Comparison of ENCODE assay signal across 9 mouse cellular contexts in genomic region chr5:36465889-36466288, GRCm38 (mm10). TPM values are rescaled to one million over a fixed set of nuclear protein-coding genes. Genes with fewer than 3 reads are reported as not detected.
A peak's percentile ranks its signal among the peaks of the same experiment; 100 is the strongest.
DNase-seq lines count a peak whose midpoint lies in the region; ATAC-seq and TF ChIP-seq lines count a peak whose summit lies in the region.
"Had no signal": no experiment of that assay in that cellular context is flagged by ENCODE, and none has a peak within 500 bp of the region (broad histone marks: within the 10 kb centered on the region; RNA-seq: fewer than 3 reads in every experiment).

No protein-coding gene starts in this region.

- no peaks in the 10 kb centered on the region for H3K27me3 ChIP-seq in kidney, adult 2 months (replicated peaks; ENCODE audit: control insufficient read depth, insufficient read depth, low read length)
- no peaks in the 10 kb centered on the region for H3K27me3 ChIP-seq in hindbrain, embryonic 13.5 days
- no peaks in the 10 kb centered on the region for H3K27me3 ChIP-seq in midbrain, embryonic 14.5 days (ENCODE audit: control insufficient read depth, insufficient read depth, low read length)

- no peak for DNase-seq in kidney, adult 2 months
- no peak for DNase-seq in kidney, postnatal 10 days
- DNase-seq in T-cell, adult 2 months (ENCODE audit: low spot score), result peak; percentile 12
- no peak for DNase-seq in midbrain, embryonic 14.5 days
- no peak for DNase-seq in spleen, postnatal 4 days (ENCODE audit: low spot score in 2 of 2)
- DNase-seq in adrenal gland, postnatal 25 days, result no peak
- DNase-seq in kidney, adult 18-20 months, result no peak
- DNase-seq: thymus, postnatal 4 days had no signal

- no peak for ATAC-seq in hindbrain, embryonic 13.5 days (ENCODE audit: low FRiP score)
- no peak for ATAC-seq in midbrain, embryonic 14.5 days (ENCODE audit: low FRiP score, low TSS enrichment)

- H3K36me3 ChIP-seq in kidney, adult 2 months (ENCODE audit: control insufficient read depth, insufficient read depth, low read length), result peaks cover 6% of the 10 kb centered on the region; the same call in 1 of the 2 replicates
- H3K36me3 ChIP-seq in hindbrain, embryonic 13.5 days, result peaks cover 20% of the 10 kb centered on the region
- H3K36me3 ChIP-seq in midbrain, embryonic 14.5 days (ENCODE audit: control insufficient read depth, insufficient read depth, low read length), result peaks cover 20% of the 10 kb centered on the region

- H3K9ac ChIP-seq in hindbrain, embryonic 13.5 days, result peak overlapping the region; percentile 91
- peak overlapping the region; percentile 85 for H3K9ac ChIP-seq in midbrain, embryonic 14.5 days (replicated peaks; ENCODE audit: low read length)

- H3K9me3 ChIP-seq in hindbrain, embryonic 13.5 days, result no peaks in the 10 kb centered on the region
- H3K9me3 ChIP-seq in midbrain, embryonic 14.5 days (ENCODE audit: control insufficient read depth, low read length), result no peaks in the 10 kb centered on the region

- peak overlapping the region; percentile 99 for H3K4me2 ChIP-seq in hindbrain, embryonic 13.5 days
- peak overlapping the region; percentile 98 for H3K4me2 ChIP-seq in midbrain, embryonic 14.5 days (ENCODE audit: low read length)

- no peak for TF ChIP-seq POLR2A in kidney, adult 2 months (IDR thresholded peaks at IDR 0.05; ENCODE audit: low read depth, low read length)

- H3K27ac ChIP-seq in kidney, adult 2 months (ENCODE audit: insufficient read depth, low read depth, low read length), result peak overlapping the region; percentile 70
- no peak overlapping the region; the same call in 1 of the 2 replicates for H3K27ac ChIP-seq in hindbrain, embryonic 13.5 days
- no peak overlapping the region for H3K27ac ChIP-seq in midbrain, embryonic 14.5 days (replicated peaks; ENCODE audit: low read depth, low read length)

- TF ChIP-seq CTCF in kidney, adult 2 months (conservative IDR thresholded peaks at IDR 0.05; ENCODE audit: insufficient read depth, insufficient read length, low read depth, low read length), result no peak

- H3K4me3 ChIP-seq in kidney, adult 2 months (ENCODE audit: insufficient read depth, low read depth, low read length), result peak overlapping the region; percentile 89
- H3K4me3 ChIP-seq in hindbrain, embryonic 13.5 days, result peak overlapping the region; percentile 93
- peak overlapping the region; percentile 98 for H3K4me3 ChIP-seq in midbrain, embryonic 14.5 days (replicated peaks; ENCODE audit: low read depth, low read length)

- WGBS in kidney, adult 2 months, result 6% methylated on average over 8 of the region's 8 CpGs
- WGBS in hindbrain, embryonic 13.5 days, result 31% methylated on average over 8 of the region's 8 CpGs
- WGBS in midbrain, embryonic 14.5 days, result 33% methylated on average over 8 of the region's 8 CpGs

- H3K4me1 ChIP-seq in kidney, adult 2 months (ENCODE audit: control insufficient read depth, insufficient read depth, low read length), result peaks cover 22% of the 10 kb centered on the region; the same call in 1 of the 2 replicates
- H3K4me1 ChIP-seq in hindbrain, embryonic 13.5 days (replicated peaks), result peaks cover 24% of the 10 kb centered on the region
- peaks cover 8% of the 10 kb centered on the region for H3K4me1 ChIP-seq in midbrain, embryonic 14.5 days (ENCODE audit: control insufficient read depth, insufficient read depth, low read length)

RNA-seq across cellular contexts. Expression of gene Grpel1, which starts 1.1 kb away (rescaled TPM):
- 30.5 and 38.4 TPM in 2 replicates for polyA plus RNA-seq in kidney, adult 2 months (2012; rRNA removed)
- polyA plus RNA-seq in hindbrain, embryonic 13.5 days (2015; fragmentation: Nextera tagmentation; extraction: Ambion mirVana), result 45.4 and 45.6 TPM in 2 replicates
- polyA plus RNA-seq in midbrain, embryonic 14.5 days (2014; fragmentation: Nextera tagmentation; extraction: Ambion mirVana), result 45.4 and 46.6 TPM in 2 replicates
- 68.9 and 70.2 TPM in 2 replicates for total RNA-seq in adrenal gland, postnatal 25 days (2021)

RNA-seq across cellular contexts. Expression of gene Tada2b, which starts 18.2 kb away (rescaled TPM):
- 17.0 and 18.7 TPM in 2 replicates for polyA plus RNA-seq in kidney, adult 2 months (2012; rRNA removed)
- polyA plus RNA-seq in hindbrain, embryonic 13.5 days (2015; fragmentation: Nextera tagmentation; extraction: Ambion mirVana), result 2.7 and 2.8 TPM in 2 replicates
- polyA plus RNA-seq in midbrain, embryonic 14.5 days (2014; fragmentation: Nextera tagmentation; extraction: Ambion mirVana), result 7.0 and 7.1 TPM in 2 replicates
- 34.1 and 40.9 TPM in 2 replicates for total RNA-seq in adrenal gland, postnatal 25 days (2021)

RNA-seq across cellular contexts. Expression of gene Ccdc96, which starts 18.5 kb away (rescaled TPM):
- 0.26 and 0.28 TPM in 2 replicates for polyA plus RNA-seq in kidney, adult 2 months (2012; rRNA removed)
- 3.9 and 4.0 TPM in 2 replicates for polyA plus RNA-seq in hindbrain, embryonic 13.5 days (2015; fragmentation: Nextera tagmentation; extraction: Ambion mirVana)
- 3.0 and 3.1 TPM in 2 replicates for polyA plus RNA-seq in midbrain, embryonic 14.5 days (2014; fragmentation: Nextera tagmentation; extraction: Ambion mirVana)
- total RNA-seq in adrenal gland, postnatal 25 days (2021), result 0.43 and 0.49 TPM in 2 replicates
